Mouse (Mus musculus) T-helper 2 cell (primary cell): ENCODE data around the gene Gm20388.

Experiments
- in situ Hi-C: fragments of 300-600 bp; cut with MboI, MseI; formaldehyde crosslinking; loops from one replicate; pipeline ENCODE4 v1.15.1; 2025; ENCODE audit warnings: high pct_unique_total_duplicates

Gene Gm20388

GRCm38 (mm10) chr8:122851692-122852545 is 2941.3 kb downstream of the Gm20388 start:
- in situ Hi-C loops = no loop called here

- in situ Hi-C loops = no loop called here
Observed at GRCm38 (mm10) chr8:122852546-122852905, 2941.9 kb downstream of the Gm20388 start.

GRCm38 (mm10) chr8:122853340-122853771 is 2942.7 kb downstream of the Gm20388 start:
- in situ Hi-C loops = no loop called here

- in situ Hi-C loops = no loop called here
Observed at GRCm38 (mm10) chr8:122854388-122854787, 2943.7 kb downstream of the Gm20388 start.

GRCm38 (mm10) chr8:122855123-122855522 is 2944.5 kb downstream of the Gm20388 start:
- in situ Hi-C loops = no loop called here

GRCm38 (mm10) chr8:122856288-122856687 is 2945.6 kb downstream of the Gm20388 start:
- in situ Hi-C loops = no loop called here

GRCm38 (mm10) chr8:122859843-122860242 is 2949.2 kb downstream of the Gm20388 start:
- in situ Hi-C loops = no loop called here

- in situ Hi-C loops = no loop called here
Observed at GRCm38 (mm10) chr8:122864719-122865129, 2954.1 kb downstream of the Gm20388 start.

GRCm38 (mm10) chr8:122865441-122865840 is 2954.8 kb downstream of the Gm20388 start:
- in situ Hi-C loops = no loop called here

- in situ Hi-C loops = no loop called here
Observed at GRCm38 (mm10) chr8:122866231-122866630, 2955.6 kb downstream of the Gm20388 start.

- in situ Hi-C loops = no loop called here
Observed at GRCm38 (mm10) chr8:122867982-122868381, 2957.3 kb downstream of the Gm20388 start.

- in situ Hi-C loops = no loop called here
Observed at GRCm38 (mm10) chr8:122870377-122870863, 2959.8 kb downstream of the Gm20388 start.

- in situ Hi-C loops = no loop called here
Observed at GRCm38 (mm10) chr8:122871663-122872062, 2961.0 kb downstream of the Gm20388 start.

GRCm38 (mm10) chr8:122873171-122873570 is 2962.5 kb downstream of the Gm20388 start:
- in situ Hi-C loops = no loop called here

- in situ Hi-C loops = no loop called here
Observed at GRCm38 (mm10) chr8:122875186-122875585, 2964.5 kb downstream of the Gm20388 start.

GRCm38 (mm10) chr8:122878231-122878630 is 2967.6 kb downstream of the Gm20388 start:
- in situ Hi-C loops = no loop called here

- in situ Hi-C loops = no loop called here
Observed at GRCm38 (mm10) chr8:122880302-122880701, 2969.7 kb downstream of the Gm20388 start.

GRCm38 (mm10) chr8:122883671-122884070 is 2973.0 kb downstream of the Gm20388 start:
- in situ Hi-C loops = no loop called here

- in situ Hi-C loops = no loop called here
Observed at GRCm38 (mm10) chr8:122891440-122891839, 2980.8 kb downstream of the Gm20388 start.

GRCm38 (mm10) chr8:122893451-122893850 is 2982.8 kb downstream of the Gm20388 start:
- in situ Hi-C loops = no loop called here

- in situ Hi-C loops = no loop called here
Observed at GRCm38 (mm10) chr8:122896317-122896716, 2985.7 kb downstream of the Gm20388 start.

- in situ Hi-C loops = no loop called here
Observed at GRCm38 (mm10) chr8:122897200-122897599, 2986.6 kb downstream of the Gm20388 start.

- in situ Hi-C loops = no loop called here
Observed at GRCm38 (mm10) chr8:122898018-122898417, 2987.4 kb downstream of the Gm20388 start.
